Mouse (Mus musculus): ENCODE results near the gene Gm10722.
"Not testable (repeated sequence)": the region's sequence is repeated elsewhere in the genome, so short reads cannot be mapped to it uniquely, and the experiment has no call there.

Gm10722 gene

DNA sequence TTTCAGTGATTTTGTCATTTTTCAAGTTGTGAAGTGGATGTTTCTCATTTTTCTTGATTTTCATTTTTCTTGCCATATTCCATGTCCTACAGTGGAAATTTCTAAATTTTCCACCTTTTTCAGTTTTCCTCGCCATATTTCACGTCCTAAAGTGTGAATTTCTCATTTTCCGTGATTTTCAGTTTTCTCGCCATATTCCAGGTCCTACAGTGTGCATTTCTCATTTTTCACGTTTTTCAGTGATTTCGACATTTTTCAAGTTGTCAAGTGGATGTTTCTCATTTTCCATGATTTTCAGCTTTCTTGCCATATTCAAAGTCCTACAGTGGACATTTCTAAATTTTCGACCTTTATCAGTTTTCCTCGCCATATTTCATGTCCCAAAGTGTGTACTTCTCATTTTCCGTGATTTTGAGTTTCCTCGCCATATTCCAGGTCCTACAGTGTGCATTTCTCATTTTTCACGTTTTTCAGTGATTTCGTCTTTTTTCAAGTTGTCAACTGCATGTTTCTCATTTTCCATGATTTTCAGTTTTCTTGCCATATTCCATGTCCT lies 24.3 kb downstream of the Gm10722 start, which contains the start of gene Gm10717:
TSS of gene Gm10717 (plus strand) at position 506 of the 556 bp plus-strand sequence.
- not testable (repeated sequence) for DNase-seq (ENCODE audit: low read depth, low spot score)

DNA sequence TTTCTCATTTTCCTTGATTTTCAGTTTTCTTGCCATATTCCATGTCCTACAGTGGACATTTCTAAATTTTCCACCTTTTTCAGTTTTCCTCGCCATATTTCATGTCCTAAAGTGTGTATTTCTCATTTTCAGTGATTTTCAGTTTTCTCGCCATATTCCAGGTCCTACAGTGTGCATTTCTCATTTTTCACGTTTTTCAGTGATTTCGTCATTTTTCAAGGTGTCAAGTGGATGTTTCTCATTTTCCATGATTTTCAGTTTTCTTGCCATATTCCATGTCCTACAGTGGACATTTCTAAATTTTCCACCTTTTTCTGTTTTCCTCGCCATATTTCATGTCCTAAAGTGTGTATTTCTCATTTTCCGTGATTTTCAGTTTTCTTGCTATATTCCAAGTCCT lies 24.9 kb downstream of the Gm10722 start:
- not testable (repeated sequence) for DNase-seq (ENCODE audit: low read depth, low spot score)

DNA sequence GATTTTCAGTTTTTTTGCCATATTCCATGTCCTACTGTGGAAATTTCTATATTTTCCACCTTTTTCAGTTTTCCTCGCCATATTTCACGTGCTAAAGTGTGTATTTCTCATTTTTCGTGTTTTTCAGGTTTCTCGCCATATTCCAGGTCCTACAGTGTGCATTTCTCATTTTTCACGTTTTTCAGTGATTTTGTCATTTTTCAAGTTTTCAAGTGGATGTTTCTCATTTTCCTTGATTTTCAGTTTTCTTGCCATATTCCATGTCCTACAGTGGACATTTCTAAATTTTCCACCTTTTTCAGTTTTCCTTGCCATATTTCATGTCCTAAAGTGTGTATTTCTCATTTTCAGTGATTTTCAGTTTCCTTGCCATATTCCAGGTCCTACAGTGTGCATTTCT lies 25.4 kb downstream of the Gm10722 start:
- not testable (repeated sequence) for DNase-seq (ENCODE audit: low read depth, low spot score)

DNA sequence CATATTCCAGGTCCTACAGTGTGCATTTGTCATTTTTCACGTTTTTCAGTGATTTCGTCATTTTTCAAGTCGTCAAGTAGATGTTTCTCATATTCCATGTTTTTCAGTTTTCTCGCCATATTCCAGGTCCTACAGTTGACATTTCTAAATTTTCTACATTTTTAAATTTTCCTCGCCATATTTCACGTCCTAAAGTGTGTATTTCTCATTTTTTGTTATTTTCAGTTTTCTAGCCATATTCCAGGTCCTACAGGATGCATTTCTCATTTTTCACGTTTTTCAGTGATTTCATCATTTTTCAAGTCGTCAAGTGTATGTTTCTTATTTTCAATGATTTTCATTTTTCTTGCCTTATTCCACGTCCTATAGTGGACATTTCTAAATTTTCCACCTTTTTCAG lies 26.0 kb downstream of the Gm10722 start:
- DNase-seq (ENCODE audit: low read depth, low spot score): not testable (repeated sequence)

DNA sequence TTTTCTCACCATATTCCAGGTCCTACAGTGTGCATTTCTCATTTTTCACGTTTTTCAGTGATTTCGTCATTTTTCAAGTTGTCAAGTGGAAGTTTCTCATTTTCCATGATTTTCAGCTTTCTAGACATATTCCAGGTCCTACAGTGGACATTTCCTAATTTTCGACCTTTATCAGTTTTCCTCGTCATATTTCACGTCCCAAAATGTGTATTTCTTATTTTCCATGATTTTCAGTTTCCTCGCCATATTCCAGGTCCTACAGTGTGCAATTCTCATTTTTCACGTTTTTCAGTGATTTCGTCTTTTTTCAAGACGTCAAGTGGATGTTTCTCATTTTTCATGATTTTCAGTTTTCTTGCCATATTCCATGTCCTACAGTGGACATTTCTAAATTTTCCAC lies 26.5 kb downstream of the Gm10722 start:
- DNase-seq (ENCODE audit: low read depth, low spot score): peak; percentile 58

DNA sequence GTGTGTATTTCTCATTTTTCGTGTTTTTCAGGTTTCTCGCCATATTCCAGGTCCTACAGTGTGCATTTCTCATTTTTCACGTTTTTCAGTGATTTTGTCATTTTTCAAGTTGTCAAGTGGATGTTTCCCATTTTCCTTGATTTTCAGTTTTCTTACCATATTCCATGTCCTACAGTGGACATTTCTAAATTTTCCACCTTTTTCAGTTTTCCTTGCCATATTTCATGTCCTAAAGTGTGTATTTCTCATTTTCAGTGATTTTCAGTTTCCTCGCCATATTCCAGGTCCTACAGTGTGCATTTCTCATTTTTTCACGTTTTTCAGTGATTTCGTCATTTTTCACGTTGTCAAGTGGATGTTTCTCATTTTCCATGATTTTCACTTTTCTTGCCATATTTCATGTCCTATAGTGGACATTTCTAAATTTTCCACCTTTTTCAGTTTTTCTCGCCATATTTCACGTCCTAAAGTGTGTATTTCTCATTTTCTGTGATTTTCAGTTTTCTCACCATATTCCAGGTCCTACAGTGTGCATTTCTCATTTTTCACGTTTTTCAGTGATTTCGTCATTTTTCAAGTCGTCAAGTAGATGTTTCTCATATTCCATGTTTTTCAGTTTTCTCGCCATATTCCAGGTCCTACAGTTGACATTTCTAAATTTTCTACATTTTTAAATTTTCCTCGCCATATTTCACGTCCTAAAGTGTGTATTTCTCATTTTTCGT lies 28.7 kb downstream of the Gm10722 start:
- DNase-seq (ENCODE audit: low read depth, low spot score): not testable (repeated sequence)

DNA sequence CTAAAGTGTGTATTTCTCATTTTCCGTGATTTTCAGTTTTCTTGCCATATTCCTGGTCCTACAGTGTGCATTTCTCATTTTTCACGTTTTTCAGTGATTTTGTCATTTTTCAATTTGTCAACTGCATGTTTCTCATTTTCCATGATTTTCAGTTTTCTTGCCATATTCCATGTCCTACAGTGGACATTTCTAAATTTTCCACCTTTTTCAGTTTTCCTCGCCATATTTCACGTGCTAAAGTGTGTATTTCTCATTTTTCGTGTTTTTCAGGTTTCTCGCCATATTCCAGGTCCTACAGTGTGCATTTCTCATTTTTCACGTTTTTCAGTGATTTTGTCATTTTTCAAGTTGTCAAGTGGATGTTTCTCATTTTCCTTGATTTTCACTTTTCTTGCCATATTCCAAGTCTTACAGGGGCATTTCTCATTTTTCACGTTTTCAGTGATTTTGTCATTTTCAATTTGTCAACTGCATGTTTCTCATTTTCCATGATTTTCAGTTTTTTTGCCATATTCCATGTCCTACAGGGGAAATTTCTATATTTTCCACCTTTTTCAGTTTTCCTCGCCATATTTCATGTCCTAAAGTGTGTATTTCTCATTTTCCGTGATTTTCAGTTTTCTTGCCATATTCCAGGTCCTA lies 30.1 kb downstream of the Gm10722 start:
- peak; percentile 91 for DNase-seq (ENCODE audit: low read depth, low spot score)

DNA sequence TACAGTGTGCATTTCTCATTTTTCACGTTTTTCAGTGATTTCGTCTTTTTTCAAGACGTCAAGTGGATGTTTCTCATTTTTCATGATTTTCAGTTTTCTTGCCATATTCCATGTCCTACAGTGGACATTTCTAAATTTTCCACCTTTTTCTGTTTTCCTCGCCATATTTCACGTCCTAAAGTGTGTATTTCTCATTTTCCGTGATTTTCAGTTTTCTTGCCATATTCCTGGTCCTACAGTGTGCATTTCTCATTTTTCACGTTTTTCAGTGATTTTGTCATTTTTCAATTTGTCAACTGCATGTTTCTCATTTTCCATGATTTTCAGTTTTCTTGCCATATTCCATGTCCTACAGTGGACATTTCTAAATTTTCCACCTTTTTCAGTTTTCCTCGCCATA lies 33.6 kb downstream of the Gm10722 start, which contains the start of gene Gm17535:
TSS of gene Gm17535 (plus strand) at position 301 of the 400 bp plus-strand sequence.
- DNase-seq (ENCODE audit: low read depth, low spot score): not testable (repeated sequence)

DNA sequence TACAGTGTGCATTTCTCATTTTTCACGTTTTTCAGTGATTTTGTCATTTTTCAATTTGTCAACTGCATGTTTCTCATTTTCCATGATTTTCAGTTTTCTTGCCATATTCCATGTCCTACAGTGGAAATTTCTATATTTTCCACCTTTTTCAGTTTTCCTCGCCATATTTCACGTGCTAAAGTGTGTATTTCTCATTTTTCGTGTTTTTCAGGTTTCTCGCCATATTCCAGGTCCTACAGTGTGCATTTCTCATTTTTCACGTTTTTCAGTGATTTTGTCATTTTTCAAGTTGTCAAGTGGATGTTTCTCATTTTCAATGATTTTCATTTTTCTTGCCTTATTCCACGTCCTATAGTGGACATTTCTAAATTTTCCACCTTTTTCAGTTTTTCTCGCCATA lies 35.9 kb downstream of the Gm10722 start, which contains the start of gene Gm10715:
TSS of gene Gm10715 (plus strand) at position 301 of the 400 bp plus-strand sequence.
- DNase-seq (ENCODE audit: low read depth, low spot score): not testable (repeated sequence)

DNA sequence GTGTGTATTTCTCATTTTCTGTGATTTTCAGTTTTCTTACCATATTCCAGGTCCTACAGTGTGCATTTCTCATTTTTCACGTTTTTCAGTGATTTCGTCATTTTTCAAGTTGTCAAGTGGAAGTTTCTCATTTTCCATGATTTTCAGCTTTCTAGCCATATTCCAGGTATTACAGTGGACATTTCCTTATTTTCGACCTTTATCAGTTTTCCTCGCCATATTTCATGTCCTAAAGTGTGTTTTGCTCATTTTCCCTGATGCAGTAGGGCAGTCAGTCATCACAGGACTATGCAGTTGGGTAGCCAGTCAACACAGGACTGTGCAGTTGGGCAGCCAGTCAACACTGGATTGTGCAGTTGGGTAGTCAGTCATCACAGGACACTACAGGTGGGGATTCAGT lies 37.4 kb downstream of the Gm10722 start:
- DNase-seq (ENCODE audit: low read depth, low spot score): peak; percentile 13

All from A20 (cell line).